Mouse (Mus musculus) lung, postnatal 0 days (tissue): ENCODE results near the gene Srgap2. TPM values are rescaled to one million over a fixed set of nuclear protein-coding genes. Genes with fewer than 3 reads are reported as not detected.

Experiments
- ATAC-seq: fragments of 200-750 bp; cut with Nextera tagmentation; 2 replicates; pipeline ENCODE4 v1.8.0; 2017; ENCODE audit warnings: moderate library complexity
- DNase-seq: peaks from one replicate; pipeline ENCODE4 v3.0.0-alpha.2; 2016; ENCODE audit warnings: low spot score
- H3K27ac ChIP-seq: fragments of 300-500 bp; sonication (generic); 2 replicates; pipeline ENCODE4 v1.5.1; 2014; ENCODE audit warnings: antibody characterized with exemption, mild to moderate bottlenecking, low read length, mixed read lengths
- H3K27me3 ChIP-seq: fragments of 300-500 bp; sonication (generic); replicated peaks from 2 replicates; pipeline ENCODE4 v1.6.1; 2014; ENCODE audit warnings: low read length, mixed read lengths; ENCODE audit not compliant: insufficient read depth
- H3K36me3 ChIP-seq: fragments of 300-500 bp; sonication (generic); 2 replicates; pipeline ENCODE4 v1.6.1; 2014; ENCODE audit warnings: low read length, mixed read lengths; ENCODE audit not compliant: insufficient read depth
- H3K4me1 ChIP-seq: fragments of 300-500 bp; sonication (generic); 2 replicates; pipeline ENCODE4 v1.6.1; 2014; ENCODE audit warnings: antibody characterized with exemption, low read depth, low read length, mixed read lengths; ENCODE audit not compliant: insufficient read depth
- H3K4me2 ChIP-seq: fragments of 300-500 bp; sonication (generic); replicated peaks from 2 replicates; pipeline ENCODE4 v1.6.1; 2014; ENCODE audit warnings: low read depth, mild to moderate bottlenecking, low read length, moderate library complexity, mixed read lengths
- H3K4me3 ChIP-seq: fragments of 300-500 bp; sonication (generic); 2 replicates; pipeline ENCODE4 v1.5.1; 2014; ENCODE audit warnings: low read depth, low read length
- H3K9ac ChIP-seq: fragments of 300-500 bp; sonication (generic); replicated peaks from 2 replicates; pipeline ENCODE4 v1.6.1; 2014; ENCODE audit warnings: low read depth, mild to moderate bottlenecking
- H3K9me3 ChIP-seq: fragments of 300-500 bp; sonication (generic); 2 replicates; pipeline ENCODE4 v1.6.1; 2016; ENCODE audit warnings: low read length, mixed read lengths
- CTCF ChIP-seq: IDR thresholded peaks from 2 replicates; pipeline ENCODE4 v1.5.1; 2016; ENCODE audit warnings: antibody characterized with exemption, mild to moderate bottlenecking
- EP300 ChIP-seq: IDR thresholded peaks from 2 replicates; pipeline ENCODE4 v1.6.1; 2016; ENCODE audit warnings: antibody characterized with exemption, mild to moderate bottlenecking, control low read depth
- WGBS: fragments of 180-500 bp; shearing (Covaris S2); extraction: QIAGEN DNeasy Blood & Tissue Kit; methylation state at CpG from one replicate; pipeline ENCODE4 v1.1.7; 2014; 5-methylcytosine and 5-hydroxymethylcytosine counted together
- polyA plus RNA-seq: library from polyadenylated mRNA; unstranded; fragments of >200 nt; fragmentation: Nextera tagmentation; extraction: Ambion mirVana; gene quantifications from 2 replicates; pipeline ENCODE4 v1.2.1, GENCODE M21; 2015

Srgap2 gene
- polyA plus RNA-seq, 1 experiment from 2014 or later: 9.5 TPM

DNA sequence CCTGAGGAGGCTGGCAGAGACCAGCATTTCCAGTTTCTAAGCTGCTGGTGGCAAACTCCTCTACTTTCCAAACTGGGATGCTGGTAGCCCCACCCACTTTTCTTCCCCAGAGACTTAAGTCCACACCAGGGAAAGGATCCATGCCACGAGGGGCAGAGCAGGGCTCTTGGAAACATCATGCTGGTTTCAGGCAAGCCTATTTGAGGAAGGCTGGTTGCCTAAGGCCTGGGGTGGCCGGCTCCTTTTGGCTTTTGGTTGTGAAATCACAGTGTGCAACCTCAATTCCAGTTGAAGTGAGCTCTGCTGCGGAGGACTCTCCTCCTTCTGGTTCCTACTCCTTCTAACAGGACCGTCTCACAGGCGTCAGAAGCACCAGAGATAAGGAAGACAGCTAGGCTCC, 240.3 kb downstream of the Srgap2 start:
- Histone ChIP-seq H3K4me1 (no peaks in the 10 kb centered on the region; the same call in 1 of the 2 replicates), H3K36me3 (peaks cover 11% of the 10 kb centered on the region; the same call in 1 of the 2 replicates), H3K9ac (no peak overlapping the region), H3K27ac (no peak overlapping the region), H3K4me3 (no peak overlapping the region), H3K27me3 (no peaks in the 10 kb centered on the region), H3K4me2 (no peak overlapping the region), H3K9me3 (no peaks in the 10 kb centered on the region)
- TF ChIP-seq EP300 (no peak), CTCF (no peak)
- ATAC-seq (peak; percentile 34), DNase-seq (peak; percentile 58)
- WGBS: 39% methylated on average over 5 of the region's 5 CpGs

DNA sequence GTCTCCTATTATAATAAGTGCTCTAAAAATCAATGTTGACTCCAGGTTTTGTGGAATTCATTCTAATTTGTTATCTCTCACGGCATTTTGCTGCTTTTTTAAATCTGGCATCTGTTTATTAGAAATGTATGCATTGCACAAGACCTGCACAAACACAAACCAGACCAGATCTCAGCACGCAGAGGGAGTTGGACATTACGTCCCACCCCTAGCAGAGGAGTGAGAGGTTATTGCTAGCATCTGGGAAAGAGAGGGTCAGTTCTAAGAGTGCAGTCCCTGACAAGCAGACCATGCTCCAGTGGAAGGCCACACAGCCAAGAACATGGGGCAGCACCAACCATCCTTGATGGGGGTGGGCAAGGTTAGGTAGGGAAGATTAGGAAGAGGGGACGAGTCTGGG, 242.5 kb downstream of the Srgap2 start:
- H3K27ac ChIP-seq: no peak overlapping the region
- no peaks in the 10 kb centered on the region for H3K27me3 ChIP-seq
- 64% methylated on average over 4 of the region's 4 CpGs for WGBS
- DNase-seq (peak; percentile 50), ATAC-seq (peak; percentile 42)
- peaks cover 11% of the 10 kb centered on the region; the same call in 1 of the 2 replicates for H3K36me3 ChIP-seq
- H3K4me1 ChIP-seq: no peaks in the 10 kb centered on the region; the same call in 1 of the 2 replicates
- no peak for TF ChIP-seq CTCF
- peak; percentile 12; the same call in 1 of the 2 replicates for TF ChIP-seq EP300
- no peak overlapping the region for H3K4me3 ChIP-seq
- H3K4me2 ChIP-seq: no peak overlapping the region
- H3K9me3 ChIP-seq: no peaks in the 10 kb centered on the region
- H3K9ac ChIP-seq: no peak overlapping the region

DNA sequence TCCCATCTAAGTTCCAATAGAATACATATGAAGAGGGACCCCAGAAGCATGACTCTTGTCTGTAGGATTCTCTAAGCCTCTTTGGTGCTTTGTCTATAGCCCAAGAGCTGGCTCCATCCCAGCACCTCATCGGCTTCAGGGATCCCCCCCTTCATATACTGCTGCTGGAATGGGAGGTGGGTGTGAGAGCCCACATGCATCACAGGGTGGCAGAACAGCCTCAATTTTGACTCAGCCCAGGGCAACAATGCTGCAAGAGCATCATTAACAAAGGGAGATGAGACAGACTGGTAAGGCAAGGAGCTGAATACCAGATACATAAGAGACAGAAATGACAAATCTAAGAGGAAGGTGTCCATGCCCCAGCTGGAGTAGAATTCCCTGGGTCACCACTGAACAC, 243.0 kb downstream of the Srgap2 start:
- Histone ChIP-seq H3K9ac (no peak overlapping the region), H3K4me2 (no peak overlapping the region), H3K4me1 (peaks cover 1% of the 10 kb centered on the region; the same call in 1 of the 2 replicates), H3K36me3 (peaks cover 9% of the 10 kb centered on the region; the same call in 1 of the 2 replicates), H3K27me3 (no peaks in the 10 kb centered on the region), H3K9me3 (no peaks in the 10 kb centered on the region), H3K27ac (no peak overlapping the region), H3K4me3 (no peak overlapping the region)
- TF ChIP-seq CTCF (no peak), EP300 (no peak)
- ATAC-seq (no peak), DNase-seq (no peak)
- 65% methylated on average over 1 of the region's 1 CpGs for WGBS

DNA sequence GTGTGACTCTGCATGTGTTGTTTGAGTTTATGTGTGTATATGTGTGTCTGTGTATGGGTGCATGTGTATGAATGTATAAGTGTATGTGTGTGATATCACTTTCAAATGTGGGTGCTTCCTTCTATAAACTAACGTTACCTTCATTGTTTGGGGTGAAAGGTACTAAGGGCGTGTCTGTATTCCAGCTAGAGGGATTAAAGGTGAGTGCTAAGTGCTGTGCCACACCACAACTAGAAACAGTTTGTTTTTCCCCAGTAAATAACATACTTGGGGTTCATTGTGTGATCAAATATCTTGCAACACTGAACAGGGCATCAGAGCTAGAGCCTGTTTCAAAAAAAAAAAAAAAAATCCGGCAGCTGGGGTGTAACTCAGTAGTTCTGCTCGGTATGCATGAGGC, 245.4 kb downstream of the Srgap2 start:
- no peaks in the 10 kb centered on the region for H3K36me3 ChIP-seq
- H3K4me3 ChIP-seq: no peak overlapping the region
- peaks cover 6% of the 10 kb centered on the region; the same call in 1 of the 2 replicates for H3K4me1 ChIP-seq
- TF ChIP-seq EP300 (no peak), CTCF (no peak)
- no peak overlapping the region for H3K4me2 ChIP-seq
- no peaks in the 10 kb centered on the region for H3K9me3 ChIP-seq
- H3K27ac ChIP-seq: no peak overlapping the region
- no peak for DNase-seq
- 0 out of 2 replicates have a peak, but pooled peaks have one; percentile 4 for ATAC-seq
- no peaks in the 10 kb centered on the region for H3K27me3 ChIP-seq
- H3K9ac ChIP-seq: no peak overlapping the region
- 49% methylated on average over 4 of the region's 4 CpGs for WGBS

DNA sequence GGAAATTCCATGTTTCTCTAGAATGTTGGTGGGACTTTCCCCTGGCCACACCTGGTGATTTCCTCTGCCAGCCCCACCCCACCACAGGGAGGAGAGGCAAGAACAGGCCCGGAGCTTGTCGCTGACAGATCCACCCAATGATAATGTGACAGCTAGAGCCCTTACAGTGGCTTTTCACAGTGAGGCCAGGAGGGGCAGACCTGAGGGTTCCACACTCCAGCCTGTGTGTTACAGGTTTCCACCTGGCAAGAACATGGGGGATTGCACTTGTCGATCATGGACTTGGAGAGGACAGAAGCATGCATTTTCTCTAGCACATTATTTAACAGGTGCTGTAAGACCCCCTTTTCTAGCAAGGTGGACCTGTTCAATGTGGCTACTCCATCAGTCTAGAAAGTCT, 246.9 kb downstream of the Srgap2 start:
- H3K27me3 ChIP-seq: no peaks in the 10 kb centered on the region
- WGBS: 28% methylated on average over 3 of the region's 3 CpGs
- H3K9ac ChIP-seq: no peak overlapping the region
- no peak overlapping the region for H3K4me2 ChIP-seq
- no peak overlapping the region for H3K4me3 ChIP-seq
- TF ChIP-seq EP300 (no peak), CTCF (no peak)
- DNase-seq: no peak
- ATAC-seq: no peak
- no peaks in the 10 kb centered on the region for H3K9me3 ChIP-seq
- H3K36me3 ChIP-seq: no peaks in the 10 kb centered on the region
- H3K27ac ChIP-seq: no peak overlapping the region
- H3K4me1 ChIP-seq: peaks cover 6% of the 10 kb centered on the region; the same call in 1 of the 2 replicates

DNA sequence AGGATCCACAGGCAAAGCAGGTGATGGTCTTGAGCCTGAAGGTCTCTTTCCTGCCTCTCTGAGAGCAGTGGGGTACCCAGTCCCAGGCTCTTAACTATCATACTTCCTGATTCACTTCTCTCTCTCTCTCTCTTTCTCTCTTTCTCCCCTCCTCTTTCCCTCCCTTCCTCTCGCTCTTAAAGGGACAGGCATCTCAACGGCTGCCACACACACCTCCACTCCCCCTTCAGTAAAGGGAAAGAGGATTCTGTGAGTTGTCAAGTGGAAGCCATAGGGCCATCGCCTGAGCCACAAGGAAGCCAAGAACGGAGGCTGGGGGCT, 247.7 kb downstream of the Srgap2 start, which contains the start of gene Ikbke:
TSS of gene Ikbke (minus strand) at position 151 of the 321 bp plus-strand sequence.
- ATAC-seq (no peak), DNase-seq (peak; percentile 37)
- Histone ChIP-seq H3K27me3 (no peaks in the 10 kb centered on the region), H3K27ac (no peak within 1 kb of the TSS), H3K9ac (peak within 1 kb of the TSS; percentile 19; the same call in 1 of the 2 replicates), H3K4me3 (peak within 1 kb of the TSS; percentile 32), H3K4me1 (peaks cover 6% of the 10 kb centered on the region; the same call in 1 of the 2 replicates), H3K36me3 (no peaks in the 10 kb centered on the region), H3K9me3 (no peaks in the 10 kb centered on the region), H3K4me2 (peak within 1 kb of the TSS; percentile 49)
- WGBS: 22% methylated on average over 4 of the region's 4 CpGs
- TF ChIP-seq EP300: no peak
- no peak for TF ChIP-seq CTCF
